Mouse (Mus musculus) retina, postnatal 1 day (tissue): ENCODE results near the gene Nrip1.
A peak's percentile ranks its signal among the peaks of the same experiment; 100 is the strongest.

Source experiments
- DNase-seq: peaks from one replicate; pipeline ENCODE4 v3.0.0-alpha.2; 2012

Nrip1 gene

DNA sequence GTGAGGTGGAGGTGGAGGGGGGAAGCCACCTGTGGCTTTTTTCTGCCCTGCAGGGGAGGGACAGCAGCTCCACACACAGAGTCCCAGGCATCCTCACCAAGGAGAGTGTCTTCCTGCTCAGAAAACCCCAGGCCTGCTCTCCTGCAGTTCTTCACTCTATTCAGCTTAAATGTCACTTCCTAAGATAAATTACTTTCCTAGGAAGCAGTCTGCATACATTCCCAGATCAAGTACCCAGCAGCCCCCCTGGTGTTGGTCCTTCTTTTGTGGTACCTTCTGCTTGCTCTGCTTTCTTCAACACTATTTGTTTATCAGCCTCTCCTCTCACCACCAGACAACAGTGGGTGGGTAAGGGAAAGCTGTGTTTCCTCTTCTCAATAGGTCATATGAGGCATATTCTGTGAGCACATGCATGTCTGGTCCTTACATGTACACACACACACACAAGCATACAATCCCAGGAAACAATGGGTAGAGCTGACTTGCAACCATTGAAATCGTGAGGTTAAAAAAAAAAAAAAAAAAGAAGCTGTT is 60.7 kb downstream of the Nrip1 start:
- DNase-seq, result no peak

DNA sequence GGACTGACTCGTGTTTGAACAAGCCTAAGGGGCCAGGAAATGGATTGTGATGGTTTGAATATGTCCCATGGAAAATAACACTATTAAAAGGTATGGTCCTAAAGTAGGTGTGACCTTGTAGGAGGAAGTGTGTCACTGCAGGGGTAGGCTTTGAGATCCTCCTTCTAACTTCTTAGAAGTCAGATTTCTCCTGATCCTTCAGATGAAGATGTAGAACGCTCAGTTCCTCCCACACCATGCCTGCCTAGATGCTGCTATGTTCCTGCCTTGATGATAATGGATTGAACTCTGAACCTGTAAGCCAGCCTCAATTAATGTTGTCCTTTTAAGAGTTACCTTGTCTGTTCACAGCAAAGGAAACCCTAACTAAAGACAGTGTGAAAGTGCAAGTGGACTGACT is 62.8 kb downstream of the Nrip1 start:
- no peak for DNase-seq

DNA sequence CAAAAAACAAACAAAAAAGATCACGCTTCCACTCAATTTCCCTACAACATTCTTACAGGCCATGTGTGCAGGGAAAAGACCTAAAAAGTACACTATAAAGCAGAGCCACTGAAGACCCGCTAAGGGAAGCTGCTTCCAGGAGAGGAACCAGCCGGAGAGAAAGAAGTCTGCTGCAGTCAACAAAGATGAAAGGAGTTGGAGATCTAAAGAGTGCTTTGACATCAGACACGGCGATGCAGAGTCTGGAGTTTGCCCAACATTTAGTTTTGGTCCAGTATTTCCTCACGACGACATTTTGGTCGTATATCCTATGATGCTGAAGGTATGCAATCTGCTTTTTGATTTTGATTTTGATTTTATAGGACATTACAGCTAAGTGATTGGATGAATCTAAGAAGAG is 63.3 kb downstream of the Nrip1 start:
- DNase-seq, result no peak

DNA sequence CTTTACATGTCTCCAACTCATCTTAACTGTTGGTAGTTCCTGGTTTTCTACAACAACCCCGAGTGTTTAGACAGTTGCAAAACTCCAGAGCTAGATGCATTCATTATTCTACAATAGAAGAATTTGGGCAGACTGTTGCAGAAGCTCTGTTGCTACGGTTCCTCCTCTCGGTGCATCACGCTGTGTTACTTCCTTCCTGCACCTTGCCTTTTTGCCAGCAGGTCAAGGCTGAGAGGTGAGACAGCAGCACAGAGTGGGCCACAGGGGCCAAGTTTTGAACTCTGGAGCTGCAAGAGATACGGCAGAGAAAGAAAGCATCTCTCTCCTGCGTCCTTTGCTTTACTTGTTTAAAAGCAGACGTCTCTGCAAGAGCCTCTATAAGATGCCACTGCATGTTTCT is 64.3 kb downstream of the Nrip1 start:
- DNase-seq, result no peak

DNA sequence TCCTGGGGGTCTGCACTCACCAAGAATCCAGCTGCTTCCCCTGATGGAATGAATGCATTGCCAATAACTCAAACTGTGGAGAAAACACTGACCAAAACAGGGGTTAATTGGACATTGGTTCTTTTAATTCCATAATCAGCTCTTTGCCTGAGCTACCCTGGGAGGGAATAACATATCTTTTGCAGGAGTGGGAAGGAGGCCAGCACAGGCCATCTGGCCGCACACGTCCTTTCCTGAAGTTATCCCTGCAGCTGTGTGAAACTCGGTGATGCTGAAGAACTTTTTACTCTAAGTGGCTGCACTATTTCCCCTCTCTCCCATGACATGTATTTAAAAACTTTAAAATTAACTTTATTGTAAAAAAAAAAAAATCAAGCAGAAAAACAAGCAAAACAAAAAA is 66.6 kb downstream of the Nrip1 start:
- DNase-seq, result peak; percentile 48

DNA sequence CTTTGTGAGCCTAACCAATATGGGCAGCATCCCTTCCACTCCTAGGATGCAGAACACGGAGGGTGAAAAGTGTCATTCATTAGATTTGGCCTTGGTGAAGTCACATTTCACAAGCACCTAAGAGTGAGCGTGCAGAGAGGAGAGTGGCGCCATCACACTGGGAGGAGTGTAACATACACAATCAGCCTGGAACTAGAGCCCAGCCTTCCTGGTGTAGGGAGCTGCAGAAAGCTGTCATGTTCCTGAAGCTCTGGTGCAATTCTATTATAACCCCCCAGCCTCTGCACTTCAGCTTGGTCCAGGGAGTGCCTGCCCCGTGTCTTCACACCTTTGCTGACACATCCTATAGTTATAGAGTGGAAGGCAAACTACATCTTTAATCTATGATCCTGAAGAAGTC is 67.2 kb downstream of the Nrip1 start:
- DNase-seq, result no peak

DNA sequence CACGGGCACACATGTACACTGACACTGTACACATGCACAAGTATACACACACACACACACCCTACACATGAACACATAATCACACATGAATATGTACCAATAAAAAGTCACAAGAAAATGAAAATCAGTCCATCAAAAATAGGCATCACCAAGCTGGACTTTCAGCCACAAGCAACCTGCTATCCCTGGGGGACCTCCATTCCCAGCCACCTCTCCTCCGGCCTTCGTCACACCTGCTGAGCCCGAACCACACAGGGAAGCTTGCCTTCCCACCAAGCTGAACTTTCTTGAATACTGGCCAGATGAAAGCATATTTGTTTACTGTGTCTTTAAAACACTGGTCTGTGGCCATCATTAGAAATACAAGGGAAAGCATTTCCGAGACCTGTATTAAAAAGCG is 70.2 kb downstream of the Nrip1 start:
- DNase-seq, result no peak

DNA sequence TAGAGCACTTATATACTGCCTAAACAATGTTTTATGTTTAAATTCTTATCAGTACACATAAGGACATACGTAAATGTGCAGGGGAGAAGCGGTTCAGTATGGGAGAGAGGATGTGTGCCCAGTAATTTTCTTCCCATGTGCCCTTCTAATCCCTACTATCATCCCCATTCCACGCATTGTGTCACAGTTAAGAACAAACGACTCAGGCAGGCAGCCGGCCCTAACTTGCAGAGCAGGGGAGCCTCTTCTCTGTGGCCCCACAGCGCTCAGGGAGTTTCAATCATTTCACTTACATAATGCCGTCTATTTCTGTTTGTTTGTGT is 71.9 kb downstream of the Nrip1 start:
- no peak for DNase-seq

DNA sequence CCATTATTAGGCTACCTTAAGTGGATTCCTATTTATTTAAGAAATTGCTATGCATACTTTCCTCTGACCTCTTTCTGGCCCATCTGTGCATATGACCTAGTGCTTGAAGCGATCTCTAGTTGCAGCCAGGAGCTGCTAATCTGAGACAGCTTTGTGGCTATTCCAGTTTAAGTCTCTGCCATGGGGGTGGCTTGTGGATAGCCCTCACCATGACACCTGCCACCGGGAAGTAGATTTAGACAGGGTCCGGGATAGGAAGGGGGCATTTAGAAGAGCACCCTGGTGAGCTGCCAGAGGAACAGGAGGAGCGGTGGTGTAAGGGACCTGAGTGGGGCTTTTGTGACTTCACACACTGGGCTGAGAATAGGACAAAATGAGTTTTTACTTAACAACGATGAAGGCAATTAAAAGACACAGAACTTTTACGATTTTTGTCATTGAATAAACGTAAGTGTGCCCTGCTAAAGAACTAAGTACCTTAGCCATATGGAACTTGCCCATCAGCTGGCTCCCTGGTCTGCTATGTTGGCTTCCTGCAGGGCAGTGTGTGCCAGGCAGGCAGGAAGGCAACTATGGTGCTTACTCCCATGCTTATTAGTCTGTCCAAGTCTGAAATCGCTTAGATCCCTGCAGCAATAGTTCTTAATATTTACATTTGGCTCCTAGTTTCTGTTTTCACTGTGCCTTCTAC is 72.4 kb downstream of the Nrip1 start:
- peak; percentile 51 for DNase-seq

DNA sequence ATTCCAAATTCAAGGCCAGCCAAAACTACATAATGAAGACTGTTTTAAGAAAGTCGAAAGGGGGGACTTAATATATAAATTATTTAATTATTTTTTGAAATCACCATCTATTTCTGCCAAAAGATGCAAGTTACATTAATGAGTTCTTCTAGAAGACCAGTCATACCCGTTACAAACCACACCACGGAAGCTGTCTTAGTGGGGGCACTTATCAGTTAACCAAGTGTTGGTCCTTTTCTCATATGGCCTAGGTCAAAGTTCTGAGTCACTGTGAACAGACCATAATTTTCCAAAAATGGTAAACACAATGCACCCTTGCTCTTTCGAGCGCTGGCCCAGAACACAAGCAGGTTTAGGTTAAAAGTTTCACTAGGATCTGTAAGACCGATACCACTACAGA is 73.2 kb downstream of the Nrip1 start:
- DNase-seq, result no peak

DNA sequence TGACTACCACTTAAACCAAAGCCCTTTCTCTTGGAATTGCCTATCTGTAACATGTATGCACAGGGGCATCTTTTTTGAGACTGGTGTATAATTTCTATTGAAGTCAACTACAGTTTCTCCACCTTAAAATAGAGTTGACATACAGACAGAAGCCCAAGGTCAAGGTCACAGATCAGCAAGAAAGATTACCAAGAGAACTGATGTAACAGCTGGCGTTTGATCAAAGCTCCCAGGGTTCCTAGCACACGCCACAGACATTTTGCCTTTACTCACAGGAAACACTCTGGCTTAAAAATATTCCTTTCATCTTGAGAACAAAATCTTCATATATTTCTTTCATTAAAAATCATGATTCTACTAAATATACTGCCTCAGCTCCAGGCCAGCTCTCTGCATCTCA is 74.1 kb downstream of the Nrip1 start:
- no peak for DNase-seq

DNA sequence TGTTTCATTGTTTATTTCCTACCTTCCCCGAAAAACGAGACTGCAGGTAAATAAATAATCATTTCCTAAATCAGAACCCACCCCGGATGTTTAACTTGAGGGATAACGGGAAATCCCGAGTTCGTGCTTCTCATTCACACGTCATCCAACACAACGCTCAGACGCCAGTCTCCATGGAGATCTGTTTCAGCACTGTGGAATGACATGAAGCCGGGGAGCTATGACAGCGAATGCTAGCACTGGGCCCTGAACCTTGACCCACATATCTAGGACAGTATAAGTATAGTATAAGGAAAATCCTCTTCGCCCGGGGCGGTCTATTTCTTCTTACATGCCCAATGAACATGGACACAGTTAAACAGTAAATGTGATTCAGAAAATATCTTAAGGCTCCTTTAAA is 78.3 kb downstream of the Nrip1 start:
- DNase-seq, result no peak

DNA sequence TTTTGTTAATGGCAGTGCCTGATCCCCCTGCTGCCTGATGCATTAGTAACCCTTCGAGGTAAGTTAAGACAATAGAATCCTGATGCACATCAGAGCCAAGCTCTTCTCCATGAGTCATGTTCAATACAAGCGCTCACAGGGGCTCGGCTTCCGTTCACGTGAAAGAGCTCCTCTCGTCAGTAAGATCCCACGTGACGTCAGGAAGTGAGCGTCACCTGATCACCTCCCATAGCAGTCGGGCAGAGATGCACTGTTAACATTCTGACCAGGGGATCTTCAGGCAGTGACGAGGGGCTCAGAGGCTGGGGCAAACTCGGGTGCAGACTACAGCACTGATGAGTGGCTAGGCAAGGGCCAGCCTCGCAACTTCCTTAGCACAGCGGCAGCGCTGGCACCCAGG is 79.1 kb downstream of the Nrip1 start:
- DNase-seq, result peak; percentile 45

DNA sequence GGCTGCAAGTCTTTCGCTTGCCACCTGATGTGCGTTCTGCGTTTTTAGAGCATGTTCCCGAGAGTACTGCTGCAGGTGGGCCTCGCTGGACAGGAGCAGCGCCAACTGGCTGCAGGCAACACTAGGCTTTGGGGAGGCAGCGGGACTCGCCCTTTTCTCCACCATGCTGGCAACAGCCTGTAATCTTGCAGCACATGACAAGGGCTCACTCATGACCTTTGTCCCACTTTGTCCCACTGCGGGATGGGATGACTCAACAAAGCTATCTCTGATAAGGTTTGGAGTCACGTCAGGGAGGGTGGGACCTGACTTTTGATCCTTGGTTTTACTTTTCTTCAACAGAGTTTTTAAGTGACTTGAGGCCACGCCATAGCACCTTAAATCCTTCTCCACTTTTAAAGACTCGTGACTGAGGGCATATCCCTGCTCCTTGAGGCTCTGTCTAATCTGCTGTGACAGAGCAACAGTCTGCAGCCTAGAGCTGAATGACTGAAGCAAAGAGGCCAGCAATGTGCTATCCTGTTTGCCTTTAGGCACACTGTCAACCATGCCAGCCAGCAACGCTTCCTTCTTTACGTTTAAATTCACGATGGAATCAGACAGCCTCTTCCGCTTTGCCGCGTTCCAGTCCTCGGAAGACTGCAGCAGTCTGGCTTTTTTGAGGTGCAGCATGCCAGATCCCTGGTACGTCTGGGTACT is 79.7 kb downstream of the Nrip1 start:
- peak; percentile 60 for DNase-seq

DNA sequence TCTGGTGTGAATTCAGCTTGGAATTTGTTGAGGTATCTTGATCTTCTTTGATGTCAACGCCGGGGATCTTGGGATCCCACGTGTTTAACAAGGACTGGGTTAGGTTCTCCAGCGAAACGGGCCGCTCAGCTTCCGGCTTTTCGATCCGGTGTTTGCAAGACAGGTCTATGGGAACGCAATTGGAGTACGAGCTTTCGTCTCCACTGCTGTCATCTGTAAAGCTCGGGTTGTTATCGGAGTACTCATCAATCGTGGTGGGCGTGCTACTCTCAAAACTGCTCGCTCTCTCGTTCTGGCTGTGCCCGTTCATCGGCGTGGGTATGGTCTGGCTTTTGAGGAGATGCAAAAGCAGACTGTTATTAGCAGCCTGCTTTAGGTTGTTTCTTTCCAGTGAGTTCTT is 80.5 kb downstream of the Nrip1 start:
- no peak for DNase-seq

DNA sequence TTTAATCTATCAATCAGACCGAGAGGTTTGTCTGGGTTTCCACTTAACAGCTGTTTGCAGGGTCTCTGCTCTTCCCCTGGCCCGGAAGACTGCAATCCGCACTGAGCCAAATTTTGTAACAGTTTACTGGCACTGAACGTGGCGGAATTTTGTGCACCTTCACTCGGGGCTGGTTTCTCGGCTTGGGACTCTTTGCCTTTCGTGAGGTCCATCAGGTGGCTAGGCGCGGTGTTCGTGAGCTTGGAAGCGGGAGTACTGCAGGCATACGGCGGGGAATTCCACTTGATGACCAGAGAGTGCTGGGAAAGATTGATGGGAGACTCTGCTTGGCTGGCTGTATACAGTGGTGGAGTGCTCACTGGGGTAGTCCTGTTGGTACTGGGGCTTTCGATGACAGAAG is 81.0 kb downstream of the Nrip1 start:
- DNase-seq, result no peak

DNA sequence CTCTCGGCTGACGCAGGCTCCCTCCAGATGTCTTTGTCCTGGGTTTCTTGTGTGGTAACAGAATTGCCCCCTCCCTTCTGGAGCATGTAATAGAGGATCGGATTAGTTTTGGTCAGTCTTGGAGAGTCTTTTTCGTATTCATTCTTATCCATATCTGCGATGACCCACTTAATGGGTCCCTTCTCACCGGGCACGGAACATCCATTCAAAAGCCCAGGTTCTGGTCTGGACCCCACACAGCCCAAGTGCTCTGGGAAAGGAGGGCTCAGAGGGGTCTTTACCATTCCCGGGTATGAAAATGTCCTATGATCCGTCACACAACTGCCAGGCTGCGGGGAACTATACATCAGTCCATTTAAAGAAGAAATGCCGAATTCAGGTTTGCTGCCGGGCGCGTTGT is 82.3 kb downstream of the Nrip1 start:
- no peak for DNase-seq

DNA sequence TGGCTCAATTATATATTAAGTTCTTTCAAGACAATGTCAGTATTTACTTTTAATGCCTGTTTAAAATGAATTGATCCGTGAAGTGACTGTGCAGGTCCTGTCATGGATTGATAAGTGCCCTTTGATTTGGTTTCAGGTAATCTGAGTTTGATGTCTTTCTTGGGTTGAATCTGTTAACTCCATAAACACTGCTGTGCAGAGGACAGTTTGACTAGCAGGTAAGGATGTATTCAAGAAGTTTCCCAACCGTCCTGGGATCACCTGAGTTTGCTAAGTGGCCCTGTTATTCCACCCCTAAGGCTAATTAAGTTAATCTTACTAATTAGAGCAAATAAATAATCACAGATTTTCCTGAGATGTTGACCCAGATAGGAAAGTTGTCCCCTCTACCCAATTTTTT is 84.1 kb downstream of the Nrip1 start:
- DNase-seq, result no peak

DNA sequence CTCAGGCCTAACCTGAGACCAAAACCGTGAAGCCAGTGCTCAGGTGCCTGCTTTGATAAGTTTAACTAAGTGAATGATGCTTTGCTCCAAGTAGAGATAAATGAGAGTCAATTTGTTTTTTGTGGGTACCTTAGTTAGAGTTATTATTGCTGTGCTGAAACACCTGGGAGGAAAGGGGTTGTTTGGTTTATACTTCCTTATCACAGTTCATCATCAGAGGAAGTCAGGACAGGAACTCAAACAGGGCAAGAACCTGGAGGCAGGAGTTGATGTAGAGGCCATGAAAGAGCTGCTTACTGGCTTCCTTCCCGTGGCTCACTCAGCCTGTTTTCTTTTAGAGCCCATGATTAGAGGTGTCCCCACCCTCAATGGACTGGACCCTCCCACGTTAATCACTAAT is 89.8 kb downstream of the Nrip1 start:
- DNase-seq, result no peak

DNA sequence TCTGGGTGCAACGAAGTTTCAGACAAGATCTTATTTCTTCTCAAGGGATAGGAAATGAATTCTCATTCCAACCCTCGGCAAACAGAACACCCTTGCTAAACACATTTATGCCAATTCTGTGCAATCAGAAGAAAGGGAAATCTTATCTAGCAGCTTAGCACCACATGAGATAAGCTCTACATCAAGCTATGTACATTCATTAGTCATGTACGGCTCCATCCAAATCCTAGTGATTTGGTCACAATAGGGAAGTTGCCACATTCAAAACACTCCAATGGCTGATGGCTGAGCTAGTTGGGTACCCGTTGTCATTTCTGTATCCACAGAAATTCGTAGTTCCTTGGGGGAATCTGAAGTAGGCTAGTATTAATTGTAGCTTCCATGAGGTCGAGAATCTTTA is 91.8 kb downstream of the Nrip1 start:
- DNase-seq, result no peak

DNA sequence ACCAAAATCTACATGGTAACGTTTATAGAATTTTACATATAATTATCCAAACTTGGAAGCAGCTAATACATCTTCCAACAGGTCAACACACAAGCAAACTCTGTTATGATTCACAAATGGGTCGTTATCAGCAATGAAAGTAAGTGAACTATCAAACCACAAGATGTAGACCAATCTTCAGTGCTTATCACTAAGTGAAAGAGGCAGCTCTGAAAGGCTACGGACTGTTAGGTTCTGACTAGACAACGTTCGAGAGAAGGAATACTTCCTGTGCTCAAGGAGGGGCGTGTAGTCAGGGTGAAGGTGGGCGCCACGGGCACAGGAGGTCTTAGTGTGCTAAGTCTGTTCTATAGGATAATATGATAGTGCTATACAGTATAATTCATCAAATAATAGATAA is 93.3 kb downstream of the Nrip1 start:
- DNase-seq, result no peak

DNA sequence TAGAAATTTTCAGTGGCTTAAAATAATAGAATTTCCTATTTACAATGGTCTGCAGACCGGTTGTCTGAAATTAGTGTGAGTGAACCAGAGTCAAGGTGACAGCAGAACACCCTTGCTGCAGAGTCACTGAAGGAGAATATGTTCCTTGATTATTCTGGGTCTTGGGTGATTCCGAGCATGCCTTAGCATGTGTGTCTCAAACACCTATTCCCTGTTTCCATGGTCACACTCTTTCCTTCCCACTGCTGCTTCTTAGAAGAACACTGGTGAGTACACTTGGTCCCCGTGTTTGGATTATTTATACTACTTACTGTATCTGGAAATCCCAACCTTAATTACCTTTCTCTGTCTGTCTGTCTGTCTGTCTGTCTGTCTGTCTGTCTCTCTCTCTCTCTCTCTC is 97.4 kb downstream of the Nrip1 start:
- DNase-seq, result no peak

DNA sequence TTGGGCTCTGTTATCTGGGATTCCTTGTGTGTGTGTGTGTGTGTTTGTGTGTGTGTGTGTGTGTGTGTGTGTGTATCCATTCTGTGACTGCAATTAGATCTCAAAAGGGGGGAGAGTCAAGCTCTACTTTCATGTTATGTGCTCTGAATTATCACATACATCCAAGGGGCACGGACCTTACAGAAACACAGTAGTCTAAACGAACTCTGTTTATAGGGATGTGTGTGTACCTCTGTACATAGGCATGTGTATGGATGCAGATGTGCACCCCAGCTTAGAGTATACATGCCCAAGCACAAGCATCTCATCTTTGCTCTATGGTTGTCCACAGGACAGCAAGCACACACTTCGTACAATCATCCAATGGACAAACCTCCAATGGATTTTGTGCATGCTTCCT is 98.0 kb downstream of the Nrip1 start:
- no peak for DNase-seq

DNA sequence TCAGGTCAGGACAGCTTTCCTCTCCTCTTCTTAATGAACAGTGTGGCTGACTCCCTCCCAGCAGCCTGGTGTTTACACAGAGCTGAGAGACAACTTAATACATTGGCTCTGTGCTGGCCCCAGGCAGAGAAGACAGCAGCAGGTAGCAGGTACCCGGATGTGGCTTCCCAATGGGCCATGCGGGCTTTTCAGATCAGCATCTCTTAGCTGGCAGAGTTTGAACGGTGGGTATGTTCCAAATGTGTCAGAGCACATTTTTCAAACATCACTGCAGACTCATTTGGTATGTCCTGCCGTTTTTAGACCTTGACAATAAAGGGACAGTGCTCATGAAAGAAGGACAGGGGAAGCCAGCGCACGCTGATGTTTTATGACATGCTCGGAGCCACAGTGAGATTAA is 98.5 kb downstream of the Nrip1 start:
- DNase-seq, result peak; percentile 82

DNA sequence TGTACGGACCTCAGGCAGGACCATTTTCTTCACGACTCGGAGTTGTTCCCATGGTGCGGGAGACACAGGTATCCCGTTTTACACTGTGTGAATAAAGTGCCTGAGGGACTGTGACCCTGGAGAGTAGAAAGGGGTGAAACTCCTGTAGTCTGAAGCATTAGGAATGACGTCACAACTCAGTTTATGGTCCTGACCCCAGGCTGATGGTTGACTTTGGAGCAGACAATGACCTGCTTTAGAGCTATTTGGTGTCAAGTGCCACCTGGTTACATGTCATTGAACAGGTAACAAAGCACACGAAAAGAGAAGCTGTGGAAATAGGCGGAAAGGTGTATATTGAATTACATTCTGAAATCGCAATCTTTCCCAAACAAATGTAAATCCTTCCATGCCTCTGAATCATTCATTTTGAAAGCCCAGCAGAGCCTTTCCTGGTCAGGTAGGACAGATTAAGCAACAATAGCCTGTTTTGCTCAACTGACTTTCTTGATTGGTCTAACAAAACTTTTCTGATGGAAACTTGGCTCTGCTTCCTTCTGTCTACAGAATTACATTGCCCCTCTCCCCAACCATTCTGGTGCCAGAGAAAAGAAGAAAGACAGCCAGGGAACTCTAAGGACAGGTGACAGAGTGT is 106.9 kb downstream of the Nrip1 start:
- no peak for DNase-seq
